Mouse (Mus musculus) gonadal fat pad, adult 2 months (tissue): Measurements from ENCODE around the gene Sdk1. TPM values are rescaled to one million over a fixed set of nuclear protein-coding genes. Genes with fewer than 3 reads are reported as not detected.

Source experiments
- DNase-seq: peaks from one replicate; pipeline ENCODE4 v3.0.0-alpha.2; 2012; ENCODE audit warnings: low read depth
- polyA plus RNA-seq: library from polyadenylated mRNA; depleted of rRNA; stranded (reverse); fragments of >200 nt; gene quantifications from 2 replicates; pipeline ENCODE4 v1.2.3, GENCODE M21; 2012

Gene Sdk1
- polyA plus RNA-seq, 1 experiment, result 5.5 TPM

DNA sequence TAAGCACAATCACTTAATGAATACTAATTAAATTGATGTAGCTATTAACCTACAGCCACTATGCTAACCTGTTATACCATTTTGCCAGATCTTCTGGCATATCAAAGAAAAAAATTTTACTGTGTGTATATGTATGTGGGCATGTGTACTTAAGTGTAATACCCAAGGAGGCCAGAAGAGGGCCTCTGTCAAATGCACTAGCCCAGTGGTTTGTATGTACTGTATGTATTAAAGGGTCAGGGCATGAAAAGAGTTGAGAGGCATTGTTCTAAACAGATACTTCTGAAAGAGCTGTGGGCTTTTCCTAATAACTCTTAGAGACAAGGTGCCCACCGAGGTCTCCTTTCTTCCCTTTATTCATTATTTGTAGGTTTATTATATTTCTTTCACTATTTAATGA is 759.0 kb downstream of the Sdk1 start:
- DNase-seq, result no peak

DNA sequence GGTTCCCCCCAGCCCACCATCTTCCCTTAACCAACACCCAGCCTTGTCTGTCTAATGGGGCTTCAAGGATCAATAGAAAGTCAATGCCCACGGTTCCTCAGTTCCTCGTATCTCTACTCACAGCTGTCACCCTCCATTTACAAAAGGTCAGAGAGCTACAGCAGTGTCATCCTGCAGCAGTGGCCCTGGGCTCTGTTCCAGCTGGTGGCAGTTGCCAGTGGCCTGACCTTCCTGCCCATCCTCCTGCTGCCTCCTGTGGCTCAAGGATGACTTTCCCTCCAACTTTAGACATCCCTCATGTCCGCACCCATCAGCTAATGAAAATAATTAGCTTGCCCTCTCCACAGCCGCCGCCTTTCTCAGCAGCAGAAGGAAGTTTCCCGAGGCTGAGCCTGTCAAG is 759.8 kb downstream of the Sdk1 start:
- no peak for DNase-seq

DNA sequence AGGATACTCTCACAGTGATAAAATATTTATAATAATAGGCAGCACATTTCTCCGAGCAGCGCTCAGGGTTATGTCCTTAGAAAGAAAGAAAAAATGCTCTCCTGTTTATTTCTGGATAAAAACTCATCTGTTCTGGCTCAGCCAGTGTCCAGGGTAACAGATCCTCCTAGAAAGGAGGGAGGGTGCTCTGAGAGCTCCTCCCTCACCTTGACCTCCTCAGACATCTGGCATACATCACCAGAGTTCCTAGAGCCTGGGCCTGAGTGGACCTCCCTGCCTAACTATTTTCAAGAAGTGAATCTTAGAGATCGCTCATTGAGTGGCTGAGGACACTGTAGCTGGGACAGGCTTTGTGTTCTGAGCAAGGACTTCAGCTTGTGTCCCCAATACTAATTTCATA is 760.7 kb downstream of the Sdk1 start:
- no peak for DNase-seq

DNA sequence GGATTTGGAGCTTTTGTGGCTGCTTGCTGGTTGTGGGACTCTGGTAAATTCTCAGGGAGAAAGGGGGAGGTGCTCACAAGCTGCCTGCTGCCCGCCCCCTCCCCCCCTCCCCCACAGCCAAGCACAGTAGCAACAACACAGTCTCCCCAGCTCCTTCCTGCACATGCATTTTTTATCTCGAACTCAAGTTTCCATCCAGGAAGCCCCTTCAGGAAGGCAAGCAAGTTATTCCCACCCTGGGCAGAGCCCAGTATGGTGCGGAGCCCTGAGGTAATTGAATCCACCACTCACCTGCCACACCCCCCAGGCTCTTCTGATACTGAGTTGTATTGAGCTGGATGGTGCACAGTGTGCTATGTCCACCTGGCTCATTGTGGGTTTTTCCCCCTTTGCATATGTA is 768.9 kb downstream of the Sdk1 start:
- DNase-seq, result no peak

DNA sequence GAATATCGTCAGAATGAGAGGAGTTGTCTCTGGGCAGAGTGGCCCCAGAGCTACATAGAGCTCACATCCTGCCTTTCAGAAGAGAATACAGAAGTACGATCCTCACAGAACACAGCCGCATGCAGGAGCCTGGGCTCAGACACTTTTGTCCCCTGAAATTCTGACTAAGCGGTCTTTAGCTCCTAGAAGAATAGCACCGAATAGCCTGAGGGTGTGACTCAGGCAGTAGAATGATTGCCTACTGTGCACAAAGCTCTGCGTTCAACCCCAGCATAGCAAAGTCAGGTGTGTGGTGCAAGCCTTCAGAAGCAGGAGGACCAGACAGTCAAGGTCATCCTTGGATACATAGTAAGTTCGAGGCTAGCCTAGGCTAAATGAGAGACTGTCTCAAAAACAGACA is 775.7 kb downstream of the Sdk1 start:
- DNase-seq, result no peak

DNA sequence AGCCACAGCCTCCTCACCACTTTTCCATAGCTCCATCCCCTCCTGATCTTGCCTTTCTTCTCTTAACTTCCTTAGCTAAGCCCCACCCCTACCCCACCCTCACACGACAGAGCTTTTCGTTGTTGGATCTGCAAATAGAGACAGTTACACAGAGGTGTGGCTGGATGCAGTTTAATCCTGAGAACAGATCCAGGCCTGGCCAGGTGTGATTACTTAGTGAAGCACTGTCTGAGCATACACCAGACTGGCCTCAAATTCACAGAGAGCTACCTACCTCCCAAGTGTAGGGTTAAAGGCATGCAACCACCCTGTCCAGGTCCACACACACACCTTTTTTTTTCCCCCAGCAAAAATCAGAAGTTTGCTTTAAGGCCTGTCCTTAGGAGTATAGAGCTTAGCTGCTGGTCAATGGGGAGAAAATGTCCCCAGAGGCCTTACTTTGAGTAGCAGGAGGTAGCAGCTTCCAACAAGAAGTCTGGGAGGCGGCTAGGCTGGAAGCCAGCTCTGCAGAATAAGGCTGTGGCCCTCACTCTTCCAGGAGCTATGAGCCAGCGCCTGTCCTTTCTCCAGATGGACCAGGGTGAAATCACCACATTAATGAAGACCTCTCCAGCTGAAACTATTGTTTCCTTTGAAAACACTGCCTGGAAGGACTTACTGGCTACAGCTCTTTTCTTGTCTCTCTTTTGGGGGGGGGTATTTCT is 781.7 kb downstream of the Sdk1 start:
- DNase-seq, result no peak

DNA sequence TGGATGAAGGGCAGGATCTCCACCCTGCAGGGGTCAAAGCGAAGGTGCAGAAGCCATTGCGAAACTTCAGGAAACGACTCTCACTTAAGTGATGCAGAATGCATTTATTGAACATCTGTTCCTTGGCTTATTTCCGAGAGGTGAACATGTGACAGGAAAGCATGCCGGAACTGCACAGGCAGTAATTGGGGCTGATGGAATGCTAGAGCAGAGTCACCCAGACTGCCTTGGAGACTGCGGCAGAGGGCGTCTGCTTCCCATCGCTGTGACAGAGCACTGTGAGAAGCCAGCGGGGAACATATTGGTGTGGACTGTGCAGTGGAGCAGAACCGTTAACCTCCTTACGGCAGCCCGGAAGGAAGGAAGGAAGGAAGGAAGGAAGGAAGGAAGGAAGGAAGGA is 783.2 kb downstream of the Sdk1 start:
- DNase-seq, result no peak

DNA sequence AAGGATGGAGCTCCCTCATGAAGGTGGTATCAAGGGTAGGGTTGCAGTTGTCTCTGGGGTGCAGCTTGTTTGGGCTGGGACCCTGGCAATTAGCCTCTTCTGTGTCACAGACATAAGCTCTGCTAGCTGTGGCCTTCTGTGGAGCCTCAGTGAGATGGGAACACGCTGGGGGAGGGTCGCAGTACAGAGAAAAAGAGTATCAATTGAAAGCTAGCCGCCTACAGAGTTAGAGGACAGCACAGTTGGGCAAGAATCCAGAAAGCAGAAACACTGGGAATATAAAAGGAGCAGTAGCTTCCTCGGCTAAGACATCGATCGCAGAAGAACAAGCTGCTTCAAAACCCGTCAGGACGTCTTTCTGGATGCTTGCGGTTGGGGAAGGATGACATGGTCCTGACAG is 795.2 kb downstream of the Sdk1 start:
- DNase-seq, result no peak

DNA sequence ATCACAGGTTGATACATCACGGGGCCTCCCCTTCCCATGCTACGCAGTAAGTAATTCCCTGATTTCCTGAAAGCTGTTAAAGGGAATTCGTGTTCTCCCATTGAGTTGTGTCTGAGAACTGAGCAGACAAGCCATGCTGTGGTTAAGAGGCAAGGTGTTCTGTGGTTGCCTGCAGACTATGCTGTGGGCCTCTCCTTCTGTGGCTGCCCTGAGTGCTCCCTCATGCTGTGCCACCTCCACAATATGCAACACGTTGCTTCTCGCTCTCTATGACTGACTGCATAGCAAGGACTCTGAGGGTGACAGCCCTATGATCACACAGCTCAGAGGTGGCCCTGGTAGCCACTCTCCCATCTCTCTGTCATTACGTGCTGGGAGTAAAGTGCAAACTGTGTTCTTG is 797.9 kb downstream of the Sdk1 start:
- no peak for DNase-seq

DNA sequence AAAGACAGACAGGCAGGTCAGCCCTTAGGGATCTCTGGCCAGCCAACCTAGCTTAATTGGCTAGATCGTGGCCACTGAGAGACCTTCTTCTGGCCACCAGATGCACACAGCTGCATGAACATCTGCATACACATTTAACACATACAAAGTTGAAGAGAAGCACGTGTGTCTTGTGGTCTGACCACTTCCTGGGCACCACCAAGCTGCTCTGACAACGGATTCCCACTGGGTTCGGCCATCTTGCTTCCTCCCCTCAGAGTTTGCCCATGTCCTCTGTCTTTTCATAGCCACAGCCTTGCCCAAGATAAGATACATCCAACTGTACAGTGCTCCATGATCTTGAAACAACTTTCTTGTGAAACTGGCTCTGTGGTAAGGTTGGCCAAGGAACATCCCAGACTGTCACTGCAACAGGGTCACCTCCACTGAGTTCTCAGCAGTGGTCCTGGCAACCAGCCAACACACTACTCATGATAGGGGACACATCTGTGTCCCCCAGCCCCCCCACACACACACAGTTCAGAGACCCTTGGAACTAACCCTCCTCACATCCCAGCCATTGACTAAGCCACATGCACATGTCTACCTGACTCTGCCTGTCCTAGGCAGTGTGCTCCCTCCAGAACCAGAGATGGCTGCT is 798.7 kb downstream of the Sdk1 start:
- no peak for DNase-seq

DNA sequence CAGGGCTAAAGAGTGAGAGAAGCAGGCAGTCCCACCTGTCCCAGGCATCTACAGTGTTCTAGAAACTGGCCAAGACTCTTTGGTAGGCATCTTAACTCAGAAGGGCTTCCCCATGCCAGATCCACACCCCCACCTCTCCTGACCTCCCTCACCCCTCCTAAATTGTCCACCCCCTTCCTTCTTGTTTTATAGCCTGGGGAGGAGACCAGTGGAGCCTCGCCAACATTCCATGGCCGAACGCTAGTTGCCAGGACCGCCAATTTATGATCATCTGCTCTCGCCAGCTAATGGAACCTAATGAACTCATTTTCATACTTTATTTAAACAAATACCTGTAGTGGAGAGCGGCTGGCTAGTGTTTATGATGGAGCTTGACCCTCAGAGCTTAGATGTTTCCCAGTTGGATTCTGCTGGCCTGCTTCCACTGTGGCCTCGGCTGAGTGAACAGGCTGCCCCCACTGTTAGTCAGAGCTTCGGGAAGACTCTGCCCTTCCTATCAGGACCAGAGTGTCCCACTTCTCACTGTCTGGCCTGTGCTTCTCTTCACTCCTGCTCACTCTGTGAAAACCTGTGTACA is 800.0 kb downstream of the Sdk1 start:
- no peak for DNase-seq

DNA sequence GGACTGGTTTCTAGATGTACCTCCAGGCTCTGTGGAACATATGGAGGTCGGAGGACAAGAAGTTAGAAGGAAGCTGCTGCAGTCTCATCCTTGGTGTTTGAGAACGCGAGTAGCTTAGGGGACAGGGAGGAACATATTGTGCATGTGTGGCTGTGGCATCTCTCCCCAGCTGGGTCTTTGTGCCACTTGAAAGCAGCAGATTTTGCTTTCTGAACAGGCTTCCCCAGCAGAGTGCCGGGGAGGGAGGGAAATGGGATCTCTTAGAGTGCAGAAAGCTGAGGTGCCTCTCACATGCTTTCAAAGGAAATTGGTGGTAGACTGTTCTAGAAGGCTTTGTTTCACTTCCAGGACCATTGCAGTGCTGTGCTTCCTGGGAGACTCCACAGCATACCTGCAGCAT is 820.5 kb downstream of the Sdk1 start:
- no peak for DNase-seq

DNA sequence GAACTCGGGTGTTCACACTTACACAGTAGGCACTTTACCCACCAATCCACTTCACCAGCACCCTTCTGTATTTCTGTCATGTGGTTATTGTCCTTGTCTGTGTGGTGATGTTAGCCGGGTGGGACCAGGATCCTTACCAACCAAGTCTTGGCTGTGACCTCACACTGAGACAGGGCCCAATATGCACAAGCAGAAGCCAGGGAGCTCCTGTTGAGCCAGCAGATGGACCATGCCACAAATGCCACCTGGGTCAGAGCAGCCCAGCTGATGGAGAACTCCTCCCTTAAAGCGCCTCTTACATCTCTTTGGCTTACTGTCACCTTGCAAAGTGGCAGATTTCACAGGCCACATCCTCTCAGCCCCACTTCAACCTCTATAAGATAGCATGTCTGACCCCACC is 830.0 kb downstream of the Sdk1 start:
- DNase-seq, result no peak

DNA sequence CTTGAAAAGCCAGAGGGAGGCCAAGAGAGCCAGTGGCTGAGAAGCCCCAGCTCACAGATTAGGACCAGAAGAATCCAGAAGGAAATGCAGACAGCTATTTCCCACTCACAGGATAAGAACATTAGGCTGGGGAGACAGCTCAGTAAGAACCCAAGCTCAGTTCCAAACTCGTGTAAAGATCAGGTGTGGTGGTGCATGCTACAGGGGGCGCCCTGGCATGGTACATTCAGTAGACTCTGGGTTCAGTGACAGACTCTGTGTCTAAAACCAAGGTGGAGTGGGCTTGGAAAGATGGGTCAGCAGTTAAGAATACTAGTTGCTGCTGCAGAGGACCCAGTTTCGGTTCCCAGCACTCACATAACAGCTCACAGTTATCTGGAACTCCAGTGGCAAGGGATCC is 832.6 kb downstream of the Sdk1 start:
- no peak for DNase-seq

DNA sequence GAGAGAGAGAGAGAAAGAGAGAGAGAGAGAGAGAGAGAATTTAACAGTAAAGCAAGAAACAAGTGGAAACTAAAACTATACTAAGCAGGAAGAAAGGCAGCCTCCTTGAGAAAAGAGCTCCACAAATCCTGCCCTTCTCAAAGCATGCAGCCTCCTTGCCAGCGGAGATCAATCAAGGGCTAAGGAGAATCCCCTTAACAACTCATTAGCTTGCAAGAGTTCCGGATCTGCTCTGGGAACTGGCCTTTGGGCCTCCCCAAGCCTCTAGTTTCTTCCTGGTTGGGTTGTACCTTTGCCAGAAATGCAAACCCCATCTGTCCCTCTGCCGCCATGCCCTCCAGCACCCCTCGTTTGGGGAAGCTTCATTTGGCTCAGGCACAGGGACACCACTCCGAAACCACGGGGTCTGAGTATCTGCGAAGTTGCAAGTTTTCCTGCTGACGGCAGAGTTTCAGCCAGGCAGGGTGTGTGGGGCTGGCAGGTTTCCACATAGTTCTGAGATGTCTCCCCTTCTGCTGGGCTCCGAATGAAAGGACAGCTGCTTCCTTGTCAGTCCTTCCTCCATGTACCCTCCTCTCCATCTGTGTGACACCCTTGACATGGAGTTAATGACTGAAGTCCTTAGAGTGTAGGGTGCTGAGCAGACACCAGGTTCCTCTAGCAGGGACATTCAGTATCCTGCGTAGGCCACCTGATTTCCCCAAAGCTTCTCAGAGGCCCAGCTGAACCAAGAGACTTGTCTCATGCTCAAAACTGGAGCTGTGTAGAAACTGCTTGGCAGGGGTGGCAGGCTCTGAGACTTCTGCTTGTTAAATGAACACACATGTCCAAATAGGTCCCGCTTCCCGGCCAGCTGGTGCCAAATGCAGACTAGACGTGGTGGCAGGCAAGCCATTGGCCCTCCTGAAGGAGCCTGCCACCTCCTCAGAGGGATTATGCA is 833.5 kb downstream of the Sdk1 start:
- DNase-seq, result no peak

DNA sequence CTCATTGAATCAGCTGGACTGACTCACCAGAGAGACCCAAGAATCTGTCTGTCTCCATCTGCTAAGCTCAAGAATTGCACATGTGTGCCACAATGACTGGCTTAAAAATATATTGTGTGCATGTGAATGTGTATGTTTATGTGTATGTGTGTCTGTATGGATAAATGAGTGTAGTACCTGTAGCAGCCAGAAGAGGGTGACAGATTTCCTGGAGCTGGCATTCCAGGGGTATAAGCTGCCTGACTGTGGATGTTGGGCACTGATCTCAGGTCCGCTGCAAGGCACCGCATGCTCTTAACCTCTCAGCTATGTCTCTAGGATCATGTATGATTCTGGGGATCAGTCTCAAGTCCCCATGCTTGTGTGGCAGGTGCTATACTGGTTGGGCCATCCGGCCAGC is 839.4 kb downstream of the Sdk1 start:
- DNase-seq, result no peak

DNA sequence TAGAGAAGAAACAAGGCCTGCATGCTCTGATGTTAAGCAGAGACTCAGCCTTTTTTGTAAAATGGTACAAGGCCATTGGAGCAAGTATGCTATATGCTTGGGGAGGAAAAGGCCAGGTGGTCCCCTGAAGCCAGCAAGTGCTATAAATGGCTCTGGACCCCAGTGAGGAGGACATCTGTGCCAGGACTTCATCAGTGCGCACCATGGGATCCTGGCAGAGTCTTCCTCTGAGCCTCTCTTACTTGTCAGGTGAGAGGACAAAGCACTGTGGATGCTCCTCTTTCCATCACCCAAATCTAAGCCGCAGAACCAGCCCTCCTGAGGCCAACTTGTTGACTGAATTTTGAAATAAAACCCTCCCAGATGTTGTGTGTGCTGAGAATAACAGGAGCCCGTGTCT is 839.8 kb downstream of the Sdk1 start:
- no peak for DNase-seq

DNA sequence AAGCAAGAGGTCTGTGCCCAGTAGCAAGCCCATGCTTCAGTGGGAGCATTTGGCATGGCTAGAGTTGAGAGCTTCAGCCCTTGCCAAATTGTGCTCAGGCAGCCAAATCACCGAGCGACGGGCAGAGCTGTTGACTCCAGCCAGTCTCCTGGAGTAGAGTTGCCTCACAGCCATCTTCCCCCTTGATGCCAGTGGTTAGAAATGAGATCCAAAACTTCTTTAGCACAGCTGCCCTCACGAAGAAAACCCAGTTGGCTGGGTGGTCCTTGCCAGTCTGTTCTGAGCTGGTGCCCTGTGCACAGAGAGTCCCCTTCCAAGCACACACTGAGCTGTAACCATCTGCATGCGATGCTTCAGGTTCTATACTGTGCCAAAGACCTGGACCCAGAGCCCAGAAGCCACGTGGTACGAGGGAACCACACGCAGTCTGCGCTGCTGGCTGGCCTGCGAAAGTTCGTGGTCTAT is 855.1 kb downstream of the Sdk1 start:
- DNase-seq, result no peak

DNA sequence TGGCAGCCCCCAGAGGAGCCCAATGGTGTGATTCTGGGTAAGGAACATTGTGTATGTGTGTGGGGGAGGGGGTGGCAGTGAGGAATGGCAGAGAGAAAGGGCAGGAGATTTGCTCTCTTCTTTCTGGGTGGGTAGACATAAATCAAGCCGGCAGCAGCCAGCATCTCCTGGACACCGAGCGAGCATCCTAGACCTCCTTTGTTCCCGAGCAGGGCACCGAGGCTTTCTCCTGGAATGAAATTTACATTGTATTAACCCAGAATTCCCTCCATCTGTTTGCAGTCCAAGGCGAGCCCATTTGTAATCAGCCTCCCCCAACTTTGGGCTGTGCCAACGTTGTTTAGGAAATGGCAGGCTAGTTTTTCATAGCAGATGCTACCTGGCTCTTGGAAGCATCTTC is 858.9 kb downstream of the Sdk1 start:
- DNase-seq, result no peak

DNA sequence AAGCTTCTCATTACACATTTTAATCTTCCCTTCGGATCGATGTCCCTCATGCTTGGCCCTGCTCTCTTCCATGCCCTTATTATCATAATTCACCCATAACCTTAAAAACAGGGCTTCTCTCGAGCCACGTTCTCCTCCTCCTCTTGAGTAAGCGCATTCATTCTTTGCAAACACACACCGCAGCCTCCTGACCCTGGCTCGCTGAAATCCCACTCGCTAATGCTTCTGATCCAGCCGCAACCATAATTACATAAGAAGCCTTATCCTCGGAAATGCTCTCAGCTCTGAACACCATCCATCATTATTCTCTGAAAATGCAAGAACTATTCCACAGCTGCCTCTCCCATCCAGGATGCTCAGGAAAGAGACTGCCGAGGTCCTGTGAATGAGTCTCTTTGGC is 866.1 kb downstream of the Sdk1 start:
- no peak for DNase-seq

DNA sequence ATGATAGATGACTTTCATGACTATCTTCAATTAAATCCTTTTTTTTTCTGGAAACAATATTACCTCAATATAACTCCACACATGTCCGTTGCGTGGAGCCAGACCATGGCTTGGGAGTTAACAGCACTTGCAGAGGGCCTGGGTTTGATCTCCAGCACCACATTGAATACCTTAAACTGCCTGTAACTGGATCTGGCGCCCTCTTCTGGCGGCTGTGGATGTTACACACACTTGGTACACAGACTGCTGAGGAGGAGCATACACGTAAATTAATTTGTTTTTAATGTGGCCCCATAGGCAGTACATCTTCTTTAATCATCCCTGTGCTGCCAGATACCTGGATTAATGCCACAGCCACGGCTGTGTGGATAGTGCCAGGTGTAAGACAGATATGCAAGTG is 870.7 kb downstream of the Sdk1 start:
- no peak for DNase-seq
